Mouse (Mus musculus) kidney, embryonic 16.5 days (tissue): ENCODE data around the gene Erc2. TPM values are rescaled to one million over a fixed set of nuclear protein-coding genes. Genes with fewer than 3 reads are reported as not detected.

Experiments
- ATAC-seq: fragments of 200-750 bp; cut with Nextera tagmentation; 2 replicates; pipeline ENCODE4 v1.8.0; 2017; ENCODE audit warnings: moderate TSS enrichment; ENCODE audit not compliant: low FRiP score, low TSS enrichment
- H3K27ac ChIP-seq: fragments of 300-500 bp; sonication (generic); 2 replicates; pipeline ENCODE4 v1.5.1; 2014; ENCODE audit warnings: low read length
- H3K27me3 ChIP-seq: fragments of 300-500 bp; sonication (generic); 2 replicates; pipeline ENCODE4 v1.6.1; 2014; ENCODE audit warnings: low read length, control low read depth, mixed read lengths; ENCODE audit not compliant: insufficient read depth
- H3K36me3 ChIP-seq: fragments of 300-500 bp; sonication (generic); 2 replicates; pipeline ENCODE4 v1.6.1; 2014; ENCODE audit warnings: low read length, control low read depth, mixed read lengths; ENCODE audit not compliant: insufficient read depth
- H3K4me1 ChIP-seq: fragments of 300-500 bp; sonication (generic); 2 replicates; pipeline ENCODE4 v1.6.1; 2014; ENCODE audit warnings: low read length, control low read depth, mixed read lengths; ENCODE audit not compliant: insufficient read depth
- H3K4me2 ChIP-seq: fragments of 300-500 bp; sonication (generic); replicated peaks from 2 replicates; pipeline ENCODE4 v1.6.1; 2014; ENCODE audit warnings: low read depth, low read length
- H3K4me3 ChIP-seq: fragments of 300-500 bp; sonication (generic); 2 replicates; pipeline ENCODE4 v1.5.1; 2014; ENCODE audit warnings: mild to moderate bottlenecking, low read length
- H3K9ac ChIP-seq: fragments of 300-500 bp; sonication (generic); replicated peaks from 2 replicates; pipeline ENCODE4 v1.6.1; 2014; ENCODE audit warnings: low read length
- H3K9me3 ChIP-seq: fragments of 300-500 bp; sonication (generic); 2 replicates; pipeline ENCODE4 v1.6.1; 2016; ENCODE audit warnings: low read length, control low read depth
- WGBS: fragments of 180-500 bp; shearing (Covaris S2); extraction: QIAGEN DNeasy Blood & Tissue Kit; methylation state at CpG from one replicate; pipeline ENCODE4 v1.1.7; 2014; 5-methylcytosine and 5-hydroxymethylcytosine counted together
- polyA plus RNA-seq: library from polyadenylated mRNA; unstranded; fragments of >200 nt; fragmentation: Nextera tagmentation; extraction: Ambion mirVana; gene quantifications from 2 replicates; pipeline ENCODE4 v1.2.1, GENCODE M21; 2015

Gene Erc2
- polyA plus RNA-seq, 1 experiment from 2014 or later: 4.9 TPM

DNA sequence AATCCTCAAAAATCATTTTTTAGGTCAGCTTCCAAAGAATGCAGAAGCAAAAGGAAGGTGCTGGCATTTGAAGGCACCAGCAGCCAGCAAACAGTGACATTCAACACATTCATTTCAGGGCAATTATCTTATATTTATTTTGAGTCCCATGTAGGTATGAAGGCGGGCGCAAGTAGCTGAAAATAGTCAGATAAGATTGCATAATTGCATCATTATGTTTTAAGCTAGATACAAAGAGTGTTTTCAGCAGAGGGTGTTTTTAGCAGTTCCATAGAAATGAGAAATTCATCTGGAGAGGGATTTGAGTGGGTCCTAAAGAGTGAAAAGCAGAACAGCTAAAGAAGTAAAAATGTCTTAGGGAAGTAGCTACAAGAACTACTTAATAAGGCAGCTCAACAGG lies 538.6 kb downstream of the Erc2 start:
- Histone ChIP-seq H3K27me3 (no peaks in the 10 kb centered on the region), H3K27ac (no peak overlapping the region), H3K9ac (no peak overlapping the region), H3K4me2 (no peak overlapping the region), H3K4me1 (peaks cover 7% of the 10 kb centered on the region; the same call in 1 of the 2 replicates), H3K4me3 (no peak overlapping the region), H3K9me3 (no peaks in the 10 kb centered on the region), H3K36me3 (no peaks in the 10 kb centered on the region)
- no peak for ATAC-seq
- 93% methylated on average over 2 of the region's 2 CpGs for WGBS

DNA sequence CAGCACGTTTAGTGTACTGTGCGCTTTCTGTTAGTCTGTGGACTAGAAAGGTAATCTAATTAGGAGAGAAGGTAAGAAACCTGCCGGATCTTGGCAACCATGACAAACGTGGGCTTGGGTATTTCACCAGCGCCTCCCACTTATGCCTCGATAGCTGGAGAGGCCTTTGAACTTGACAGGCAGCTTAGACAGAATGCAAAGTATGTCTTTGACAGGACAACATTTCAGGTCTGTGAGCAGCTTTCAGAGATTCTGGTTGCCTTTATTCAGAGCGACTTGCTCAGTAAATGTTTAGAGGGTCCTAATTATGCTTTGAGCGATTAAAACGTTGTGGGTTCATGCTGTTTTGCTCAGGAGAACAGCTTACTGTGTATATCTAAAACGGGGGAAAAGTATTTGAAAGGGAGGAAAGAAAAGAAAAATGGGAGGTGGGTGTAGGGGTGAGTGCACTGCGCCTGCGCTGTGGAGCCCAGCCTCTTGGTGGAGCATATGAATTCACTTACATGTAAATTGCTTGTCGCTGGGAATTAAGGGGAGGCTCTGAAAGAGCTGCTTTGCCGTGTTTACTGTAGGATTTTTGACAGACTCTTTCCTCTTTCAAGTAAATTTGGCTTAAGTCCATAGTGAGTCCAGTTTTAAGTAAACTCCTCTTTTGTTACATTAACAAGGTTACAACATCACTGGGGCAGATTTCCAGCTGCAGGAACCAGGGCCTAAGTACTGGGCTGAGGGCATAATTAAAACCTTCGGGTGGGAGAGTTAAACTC lies 542.6 kb downstream of the Erc2 start:
- no peak overlapping the region for H3K4me3 ChIP-seq
- H3K4me2 ChIP-seq: no peak overlapping the region
- H3K36me3 ChIP-seq: no peaks in the 10 kb centered on the region
- H3K9me3 ChIP-seq: no peaks in the 10 kb centered on the region
- H3K27me3 ChIP-seq: no peaks in the 10 kb centered on the region
- peak; percentile 54; the same call in 1 of the 2 replicates for ATAC-seq
- WGBS: 33% methylated on average over 15 of the region's 15 CpGs
- H3K4me1 ChIP-seq: peaks cover 7% of the 10 kb centered on the region; the same call in 1 of the 2 replicates
- H3K27ac ChIP-seq: peak overlapping the region; percentile 48; the same call in 1 of the 2 replicates
- no peak overlapping the region for H3K9ac ChIP-seq

DNA sequence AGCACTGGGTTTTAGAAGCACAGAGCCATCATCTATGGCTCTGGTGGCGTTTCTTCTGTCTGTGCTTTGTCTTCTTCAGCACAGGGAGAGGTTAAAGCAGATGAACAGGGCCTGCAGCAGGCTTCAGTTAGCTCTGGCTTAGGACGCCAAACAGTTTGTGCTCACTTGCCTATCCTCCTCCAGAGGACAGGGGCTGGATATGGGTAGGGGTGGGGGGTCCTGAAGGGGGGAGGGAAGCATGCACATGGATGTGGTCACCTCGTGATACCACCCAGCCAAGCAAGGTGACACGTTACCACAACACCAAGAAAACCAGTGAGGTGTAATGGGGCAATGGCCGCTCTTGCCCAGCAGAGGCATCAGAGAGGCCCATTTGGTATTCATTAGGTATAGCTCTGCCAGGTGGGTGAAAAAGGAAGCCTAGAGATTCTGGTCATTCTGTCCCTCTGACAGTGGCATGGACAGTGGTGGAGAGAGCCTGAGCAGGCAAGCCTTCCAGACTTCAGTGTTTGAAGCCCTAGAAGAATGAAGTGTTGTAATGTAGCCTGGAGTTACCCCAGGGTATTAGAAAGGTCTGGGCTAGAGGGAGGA lies 543.5 kb downstream of the Erc2 start:
- no peak overlapping the region for H3K9ac ChIP-seq
- WGBS: 52% methylated on average over 5 of the region's 5 CpGs
- H3K9me3 ChIP-seq: no peaks in the 10 kb centered on the region
- H3K4me3 ChIP-seq: no peak overlapping the region
- no peaks in the 10 kb centered on the region for H3K27me3 ChIP-seq
- H3K36me3 ChIP-seq: no peaks in the 10 kb centered on the region
- H3K4me1 ChIP-seq: peaks cover 7% of the 10 kb centered on the region; the same call in 1 of the 2 replicates
- ATAC-seq: no peak
- H3K4me2 ChIP-seq: no peak overlapping the region
- H3K27ac ChIP-seq: peak overlapping the region; percentile 39

DNA sequence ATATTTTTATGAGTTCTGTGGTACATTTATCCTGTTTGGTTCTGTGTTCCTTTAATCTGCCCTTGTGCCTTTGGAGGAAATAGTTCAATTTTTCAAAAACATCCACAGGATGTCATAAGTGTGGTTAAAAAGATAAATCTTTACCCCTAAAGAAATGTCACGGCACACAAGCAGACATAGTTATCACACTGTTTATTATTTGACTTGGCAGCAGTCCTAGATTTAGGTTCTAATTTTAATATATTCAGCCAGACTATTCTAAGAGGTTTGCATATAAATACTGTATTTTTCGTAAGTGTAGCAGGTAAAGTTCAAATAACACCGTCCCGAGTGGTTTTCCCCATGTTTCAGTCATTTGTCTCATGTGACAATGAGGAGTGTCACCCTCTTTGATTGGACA lies 548.5 kb downstream of the Erc2 start:
- Histone ChIP-seq H3K4me1 (peaks cover under 1% of the 10 kb centered on the region; the same call in 1 of the 2 replicates), H3K4me3 (no peak overlapping the region), H3K36me3 (no peaks in the 10 kb centered on the region), H3K4me2 (no peak overlapping the region), H3K27ac (no peak overlapping the region), H3K9ac (no peak overlapping the region), H3K9me3 (no peaks in the 10 kb centered on the region), H3K27me3 (no peaks in the 10 kb centered on the region)
- WGBS: 44% methylated on average over 4 of the region's 4 CpGs
- ATAC-seq: no peak

DNA sequence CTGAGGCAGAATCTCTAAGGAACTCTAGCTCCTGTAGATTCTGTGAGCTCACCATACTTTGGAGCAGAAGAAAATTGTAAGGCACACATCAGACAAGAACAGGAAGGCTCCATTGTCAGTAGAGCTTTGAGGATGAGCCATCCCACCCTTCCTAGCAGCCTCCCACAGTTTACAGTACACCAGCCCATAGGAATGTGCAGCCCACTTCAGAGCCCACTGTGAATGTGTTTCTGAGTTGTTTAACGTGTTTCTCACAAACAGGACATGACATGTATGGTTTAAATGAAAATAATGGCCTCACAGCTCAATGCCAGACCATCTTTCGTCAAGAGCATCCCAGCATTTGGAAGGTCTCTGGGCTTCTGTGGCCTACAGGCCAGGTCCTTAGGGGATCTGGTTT lies 549.1 kb downstream of the Erc2 start:
- no peaks in the 10 kb centered on the region for H3K9me3 ChIP-seq
- no peak for ATAC-seq
- H3K27me3 ChIP-seq: no peaks in the 10 kb centered on the region
- no peaks in the 10 kb centered on the region for H3K36me3 ChIP-seq
- WGBS: 64% methylated on average over 2 of the region's 2 CpGs
- no peak overlapping the region for H3K4me2 ChIP-seq
- H3K4me1 ChIP-seq: no peaks in the 10 kb centered on the region
- H3K4me3 ChIP-seq: no peak overlapping the region
- no peak overlapping the region for H3K27ac ChIP-seq
- no peak overlapping the region for H3K9ac ChIP-seq

DNA sequence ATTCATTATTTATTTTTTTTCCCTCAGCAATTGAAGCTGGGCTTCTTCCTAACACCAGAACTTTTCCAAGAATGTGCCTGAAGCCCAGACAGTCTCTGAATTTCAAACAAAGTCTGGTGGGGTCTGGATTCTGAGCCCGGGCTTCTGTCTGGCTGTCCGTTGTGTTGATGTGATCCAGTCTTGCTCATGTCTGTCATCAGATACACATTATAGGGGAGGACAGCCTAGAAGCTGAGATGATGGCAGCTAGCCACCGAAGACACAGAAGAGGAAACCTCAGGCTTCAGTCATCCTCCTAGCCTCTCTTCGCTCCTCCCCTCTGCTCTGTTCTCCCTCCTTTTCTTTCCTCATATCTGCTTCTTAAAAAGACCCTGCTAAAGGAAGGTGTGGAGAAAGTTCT lies 551.5 kb downstream of the Erc2 start:
- no peaks in the 10 kb centered on the region for H3K4me1 ChIP-seq
- WGBS: 88% methylated on average over 4 of the region's 4 CpGs
- H3K4me2 ChIP-seq: no peak overlapping the region
- H3K27me3 ChIP-seq: no peaks in the 10 kb centered on the region
- ATAC-seq: no peak
- no peak overlapping the region for H3K27ac ChIP-seq
- H3K4me3 ChIP-seq: no peak overlapping the region
- H3K9me3 ChIP-seq: no peaks in the 10 kb centered on the region
- H3K9ac ChIP-seq: no peak overlapping the region
- H3K36me3 ChIP-seq: no peaks in the 10 kb centered on the region

DNA sequence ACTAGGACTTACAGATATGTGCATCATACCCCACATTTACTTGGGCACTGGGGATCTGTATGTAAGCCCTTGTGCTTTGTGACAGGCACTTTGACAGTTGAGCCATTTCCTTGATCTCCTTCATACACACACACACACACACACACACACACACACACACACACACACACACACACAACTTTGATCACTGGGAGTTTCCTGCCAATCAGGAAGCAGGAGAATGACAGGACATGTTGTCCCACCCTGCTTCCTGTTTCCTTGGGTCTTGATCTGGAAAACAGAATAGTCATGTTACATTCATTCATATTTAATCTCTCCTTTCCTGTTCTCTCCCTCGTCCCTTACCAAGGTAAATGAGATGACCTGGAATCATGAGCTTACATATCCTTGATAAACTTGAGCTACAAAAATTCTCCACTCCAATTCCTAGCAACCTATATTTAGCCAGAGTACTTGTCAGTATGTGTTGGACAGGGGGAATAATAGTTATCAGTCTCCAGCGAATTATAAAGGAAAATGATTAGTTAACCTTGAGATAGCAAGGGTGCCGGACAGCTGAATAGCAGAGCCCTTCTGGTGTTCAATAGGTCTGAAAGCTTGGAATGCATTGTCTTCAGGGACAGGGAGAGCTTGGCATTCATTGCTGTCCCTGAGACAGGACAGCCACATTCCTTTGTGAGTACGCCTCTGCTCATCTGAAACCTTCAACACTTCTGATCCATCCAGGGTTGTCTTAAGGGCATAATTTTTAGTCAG lies 559.0 kb downstream of the Erc2 start:
- Histone ChIP-seq H3K4me3 (no peak overlapping the region), H3K27ac (no peak overlapping the region), H3K27me3 (no peaks in the 10 kb centered on the region), H3K36me3 (no peaks in the 10 kb centered on the region), H3K9ac (no peak overlapping the region), H3K4me1 (no peaks in the 10 kb centered on the region), H3K4me2 (no peak overlapping the region), H3K9me3 (no peaks in the 10 kb centered on the region)
- no peak for ATAC-seq
- 72% methylated on average over 4 of the region's 4 CpGs for WGBS

DNA sequence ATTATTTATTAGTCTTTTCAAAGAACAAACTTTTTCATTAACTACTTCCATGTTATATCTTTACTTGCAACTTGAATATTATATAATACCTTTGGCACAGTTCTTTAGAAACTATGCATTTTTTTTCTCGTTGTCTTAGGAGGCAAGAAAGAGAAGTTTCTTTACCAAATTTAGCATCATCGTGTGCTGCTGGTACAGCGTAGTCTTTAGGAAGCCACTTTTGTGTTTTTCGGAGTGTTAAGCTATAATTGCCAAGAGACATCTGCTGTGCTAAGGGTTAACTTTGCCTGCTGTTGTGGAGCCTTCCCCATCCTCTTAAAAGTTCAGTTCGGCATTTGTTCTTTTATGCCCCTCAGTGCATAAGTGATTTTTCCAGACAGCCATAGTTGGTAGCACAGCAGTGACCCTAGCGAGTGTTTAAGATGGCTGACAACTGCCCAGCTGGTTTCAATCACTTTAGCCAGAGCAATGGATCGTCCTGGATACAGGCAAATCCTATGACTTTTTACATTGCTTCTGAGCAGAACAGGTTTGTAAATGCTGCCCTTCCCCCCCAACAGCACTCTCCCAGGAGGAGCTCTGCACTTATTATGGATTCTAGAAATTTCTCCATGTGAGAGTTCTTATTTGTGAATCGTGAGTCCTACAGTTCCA lies 570.6 kb downstream of the Erc2 start:
- Histone ChIP-seq H3K36me3 (no peaks in the 10 kb centered on the region), H3K4me3 (no peak overlapping the region), H3K9me3 (no peaks in the 10 kb centered on the region), H3K9ac (no peak overlapping the region), H3K4me1 (no peaks in the 10 kb centered on the region), H3K27me3 (no peaks in the 10 kb centered on the region), H3K27ac (no peak overlapping the region), H3K4me2 (no peak overlapping the region)
- no peak for ATAC-seq
- WGBS: 61% methylated on average over 8 of the region's 8 CpGs

DNA sequence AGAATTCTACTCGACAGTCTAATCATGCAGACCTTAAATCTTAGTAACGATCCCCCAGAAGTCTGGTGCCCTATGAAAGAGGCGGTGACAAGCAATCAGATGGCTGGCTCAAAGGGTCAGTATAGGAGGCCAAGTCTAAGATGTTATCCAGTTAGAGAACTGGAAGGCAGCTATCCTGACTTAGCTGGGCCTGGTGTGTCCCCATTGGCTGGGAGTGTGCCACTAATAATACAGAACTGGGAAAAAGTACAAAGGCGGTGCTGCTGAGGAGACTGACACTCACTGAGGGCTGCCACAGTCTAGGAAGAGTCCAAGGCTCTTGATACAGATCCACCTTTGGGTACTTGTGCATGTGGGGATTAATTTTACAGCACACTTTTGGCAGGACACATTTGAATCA lies 581.6 kb downstream of the Erc2 start:
- Histone ChIP-seq H3K4me3 (no peak overlapping the region), H3K27ac (no peak overlapping the region), H3K36me3 (no peaks in the 10 kb centered on the region), H3K9ac (no peak overlapping the region), H3K9me3 (no peaks in the 10 kb centered on the region), H3K27me3 (no peaks in the 10 kb centered on the region), H3K4me1 (no peaks in the 10 kb centered on the region), H3K4me2 (no peak overlapping the region)
- peak; percentile 54; the same call in 1 of the 2 replicates for ATAC-seq
- 45% methylated on average over 4 of the region's 4 CpGs for WGBS
